Mouse (Mus musculus) kidney, postnatal 14 days (tissue): Measurements from ENCODE around the gene Chil1.

ENCODE experiments used
- DNase-seq: peaks from one replicate; pipeline ENCODE4 v3.0.0; 2022; ENCODE audit warnings: mixed read lengths

The Chil1 gene

DNA sequence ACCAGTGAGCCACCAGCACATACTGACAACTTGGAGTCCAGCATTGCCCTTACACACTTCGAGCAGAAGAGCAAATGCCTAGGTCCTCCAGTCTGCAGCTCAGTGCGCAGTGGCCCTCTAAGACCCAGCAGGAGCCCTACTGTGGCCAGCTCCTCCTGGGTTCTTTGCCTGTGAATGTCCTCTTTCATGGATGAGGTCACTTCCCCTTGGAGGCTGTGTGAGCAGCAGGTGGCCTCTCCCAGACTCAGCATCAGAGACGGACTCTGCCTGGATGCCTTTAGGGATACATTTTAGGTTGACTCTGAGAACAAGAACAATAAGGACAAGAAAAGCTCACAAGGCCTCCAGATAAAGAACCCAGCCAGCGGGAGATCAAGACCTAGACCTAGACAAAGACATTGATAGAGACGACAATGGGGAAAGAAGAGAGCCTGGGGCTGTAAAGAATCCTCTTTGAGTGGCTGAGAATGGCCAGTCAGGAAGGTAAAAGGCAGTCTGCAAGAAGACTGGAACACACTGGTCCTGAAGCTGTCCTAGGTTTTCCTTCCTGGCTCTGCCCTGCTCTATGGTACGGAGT, 28.3 kb downstream of the Chil1 start:
- no peak for DNase-seq

GRCm38 (mm10) chr1:134211043-134211442, 29.1 kb downstream of the Chil1 start:
- DNase-seq, result no peak

DNA sequence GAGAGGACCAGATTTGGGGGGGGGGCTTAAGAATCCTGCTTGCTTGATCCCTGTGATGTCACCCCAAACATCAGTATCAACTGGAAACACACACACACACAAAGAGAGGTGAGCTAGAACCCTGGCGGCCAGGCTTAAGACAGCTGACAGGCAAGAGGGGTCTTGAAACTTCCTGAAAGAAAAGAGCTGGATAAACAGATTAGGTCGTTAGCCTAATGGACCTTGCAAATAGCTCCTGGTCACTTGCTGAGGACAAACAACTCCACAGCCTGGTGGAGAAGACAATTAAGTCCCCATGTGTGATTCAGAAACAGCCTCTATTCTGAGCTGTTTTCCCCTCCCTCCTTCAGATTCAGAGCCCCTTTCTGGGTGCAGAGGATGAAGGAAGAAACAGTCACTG, 29.7 kb downstream of the Chil1 start:
- no peak for DNase-seq

DNA sequence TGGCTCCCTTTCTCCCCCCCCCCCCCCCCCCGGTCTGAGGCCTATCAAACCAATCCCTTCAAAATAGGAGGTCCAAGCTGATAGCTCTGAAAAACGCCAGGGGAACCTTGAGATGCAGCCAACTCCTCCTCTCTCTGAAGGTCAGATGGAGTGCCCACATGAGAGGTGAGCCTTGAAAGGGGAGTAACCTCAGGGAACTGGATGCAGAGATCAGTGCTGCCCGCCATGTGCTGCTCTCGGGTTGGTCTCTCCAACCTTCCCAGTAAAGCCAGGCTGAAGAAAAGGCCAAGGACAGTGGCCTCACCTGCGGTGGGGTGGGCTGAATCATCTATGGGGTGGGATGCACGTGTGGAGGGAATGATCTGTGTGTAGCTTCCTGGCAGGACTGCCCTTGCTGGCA, 30.4 kb downstream of the Chil1 start:
- DNase-seq, result no peak

DNA sequence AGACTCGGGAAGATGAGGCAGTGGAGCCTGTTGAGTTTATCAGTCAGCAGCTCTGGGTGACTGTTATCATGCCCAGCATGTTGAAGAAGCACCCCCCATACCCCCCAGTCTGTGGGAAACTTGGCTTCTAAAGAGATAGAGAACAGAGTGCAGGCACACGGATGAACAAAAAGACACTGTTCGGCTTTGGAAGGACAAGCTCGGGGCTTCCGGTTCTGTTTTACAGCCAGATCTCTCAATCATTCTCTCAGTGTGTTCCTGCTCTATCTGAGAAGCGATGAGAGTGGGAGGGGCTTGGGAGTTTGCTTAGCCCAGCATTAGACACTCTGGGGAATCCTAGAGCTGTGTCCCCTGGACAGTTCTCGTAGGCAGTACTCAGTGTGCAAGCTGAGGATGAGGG, 31.4 kb downstream of the Chil1 start:
- DNase-seq, result peak; percentile 18

GRCm38 (mm10) chr1:134215059-134215458, 33.1 kb downstream of the Chil1 start:
- DNase-seq, result peak; percentile 16

GRCm38 (mm10) chr1:134215751-134216628, 34.0 kb downstream of the Chil1 start:
- no peak for DNase-seq

- DNase-seq, result no peak
Measured at GRCm38 (mm10) chr1:134216629-134216971, 34.6 kb downstream of the Chil1 start.

DNA sequence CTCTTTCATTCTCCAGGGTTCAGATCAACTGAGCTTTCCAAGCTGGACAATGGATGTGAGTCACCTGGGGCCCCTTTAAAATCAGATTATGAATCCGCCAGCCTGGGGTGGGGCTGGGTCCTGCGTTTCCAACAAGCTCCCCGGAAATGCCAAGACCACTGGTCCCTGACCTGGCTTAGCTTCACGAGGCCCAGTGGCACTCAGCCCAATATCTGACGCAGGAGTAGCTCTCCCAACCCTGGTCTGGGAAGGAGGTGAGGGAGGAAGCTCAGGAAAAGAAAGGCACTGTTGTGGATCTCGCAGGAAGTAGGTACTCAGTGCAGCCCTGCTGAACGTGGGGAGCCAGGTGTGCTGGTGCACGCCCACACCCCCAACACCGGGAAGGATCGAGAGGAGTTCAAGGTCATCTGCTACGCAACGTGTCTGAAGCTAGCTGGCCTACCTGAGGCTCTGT, 35.1 kb downstream of the Chil1 start:
- peak; percentile 67 for DNase-seq

- no peak for DNase-seq
Measured at GRCm38 (mm10) chr1:134217942-134218341, 36.0 kb downstream of the Chil1 start.

DNA sequence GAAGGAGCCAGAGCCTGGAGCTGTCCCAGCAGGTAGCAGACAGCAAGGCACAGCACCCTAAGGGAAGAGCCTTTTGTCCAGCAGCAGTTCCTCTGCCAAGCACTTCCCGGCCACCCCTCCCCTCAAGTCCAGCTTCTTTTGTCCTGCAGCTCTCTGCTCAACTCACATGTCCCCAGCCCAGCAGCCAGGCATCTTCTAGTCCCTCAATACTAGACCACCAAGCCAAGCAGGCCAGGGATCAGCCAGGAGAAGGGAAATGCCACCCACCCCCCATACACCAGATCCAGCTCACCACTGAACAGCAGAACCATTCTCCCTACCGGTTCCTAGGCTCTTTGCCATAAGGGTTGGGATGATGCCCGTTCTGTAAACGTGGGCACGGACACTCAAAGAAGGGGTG, 37.6 kb downstream of the Chil1 start:
- no peak for DNase-seq

DNA sequence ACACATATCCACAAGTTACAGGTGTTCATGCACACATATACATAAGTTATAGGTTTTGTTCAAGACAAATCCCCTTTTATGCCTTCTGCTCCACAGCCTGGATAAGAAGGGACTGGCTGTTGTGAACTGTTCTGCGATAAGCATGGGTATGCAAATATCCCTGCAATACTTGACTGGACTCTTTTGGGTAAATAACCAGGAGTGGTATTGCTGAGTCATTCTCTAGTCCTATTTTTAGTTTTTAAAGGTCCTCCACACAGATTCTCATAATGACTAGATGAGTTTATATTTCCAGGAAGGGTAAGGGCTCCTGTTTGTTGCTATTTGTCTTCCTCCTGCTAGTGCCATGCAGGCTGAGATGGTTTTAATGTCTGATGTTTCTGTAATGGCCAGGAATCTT, 39.2 kb downstream of the Chil1 start:
- DNase-seq, result no peak

GRCm38 (mm10) chr1:134222122-134223055, 40.4 kb downstream of the Chil1 start:
- DNase-seq, result peak; percentile 78

- no peak for DNase-seq
Measured at GRCm38 (mm10) chr1:134224649-134225227, 42.8 kb downstream of the Chil1 start.

DNA sequence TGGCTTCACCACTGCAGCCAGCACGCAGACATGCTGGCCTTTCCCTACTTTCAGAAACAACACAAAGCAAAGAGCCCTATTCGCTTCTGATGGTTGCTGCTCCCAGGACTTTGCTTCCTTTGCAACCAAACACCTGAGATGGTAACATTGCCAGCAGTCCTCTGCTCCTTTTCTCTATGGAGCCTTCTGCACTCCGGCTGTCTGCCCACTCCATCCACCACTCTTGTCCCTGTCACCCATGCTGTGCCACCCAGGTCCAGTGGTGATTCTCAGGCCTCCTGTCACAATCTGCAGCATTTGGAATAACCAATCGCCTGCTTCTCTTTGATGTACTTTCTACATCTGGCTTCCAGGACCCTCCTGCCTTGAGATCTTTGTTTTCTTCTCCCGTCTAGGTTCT, 43.4 kb downstream of the Chil1 start:
- DNase-seq, result no peak

DNA sequence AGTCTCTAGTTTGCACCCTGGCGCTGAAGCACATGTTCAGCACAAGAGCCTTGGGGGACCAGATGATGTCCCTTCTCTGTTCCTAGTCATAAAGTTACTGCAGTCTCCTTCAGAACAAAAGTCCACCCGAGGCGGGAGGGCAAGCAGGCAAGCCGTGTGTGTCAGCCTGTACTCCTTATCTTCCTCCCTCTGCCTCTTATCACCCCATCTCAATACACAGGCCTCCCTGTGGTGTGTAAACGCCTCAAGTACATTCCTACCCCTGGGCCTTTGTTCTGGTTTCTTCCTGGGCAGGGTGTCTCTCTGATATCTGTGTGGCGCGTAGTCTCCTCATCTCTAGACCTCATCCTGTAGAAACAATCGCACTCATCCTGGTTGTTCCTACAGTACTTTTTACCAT, 44.8 kb downstream of the Chil1 start:
- no peak for DNase-seq

DNA sequence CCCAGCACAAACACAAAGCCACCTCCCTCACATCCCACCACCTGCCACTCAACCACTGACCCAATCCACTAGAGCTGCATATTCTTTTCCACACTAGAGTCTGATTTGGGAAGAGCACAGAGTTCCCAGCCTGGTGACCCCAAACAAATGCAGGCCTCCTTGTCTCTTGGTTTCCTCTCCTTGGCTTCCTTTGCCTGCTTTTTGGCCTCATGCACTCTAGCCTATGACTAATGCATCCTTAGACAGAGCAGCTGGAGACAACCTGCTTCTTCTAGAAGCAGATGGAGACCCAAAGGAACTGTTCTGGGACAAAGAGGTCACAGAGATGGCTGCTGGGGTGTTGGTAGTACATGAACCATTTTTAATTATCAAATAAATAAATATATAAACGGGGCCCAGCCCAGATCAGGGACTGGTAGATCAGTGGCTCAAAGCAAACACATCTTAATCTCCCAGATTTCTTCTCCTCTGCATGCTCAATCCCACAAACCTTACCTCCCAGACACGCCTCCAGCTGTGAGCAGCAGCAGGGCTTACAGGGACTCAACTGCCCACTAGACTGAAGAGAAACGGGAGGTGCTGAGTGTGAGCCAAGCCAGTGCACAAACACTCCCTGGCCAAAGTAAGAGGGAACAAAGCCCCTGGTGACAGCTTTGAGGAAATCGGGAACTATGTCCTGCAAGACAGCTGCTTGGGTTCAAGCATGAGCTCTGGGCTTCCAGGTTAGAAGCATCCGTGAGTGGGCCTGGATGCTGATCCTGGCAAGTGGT, 48.0 kb downstream of the Chil1 start:
- no peak for DNase-seq

- no peak for DNase-seq
Measured at GRCm38 (mm10) chr1:134230638-134231228, 48.8 kb downstream of the Chil1 start.

- DNase-seq, result no peak
Measured at GRCm38 (mm10) chr1:134231270-134231669, 49.3 kb downstream of the Chil1 start.

- no peak for DNase-seq
Measured at GRCm38 (mm10) chr1:134231681-134232080, 49.7 kb downstream of the Chil1 start.

- DNase-seq, result no peak
Measured at GRCm38 (mm10) chr1:134232326-134232725, 50.4 kb downstream of the Chil1 start.
